Mouse (Mus musculus) forebrain, embryonic 10.5 days (tissue): ENCODE measurements around the gene H2-Q6. TPM values are rescaled to one million over a fixed set of nuclear protein-coding genes. Genes with fewer than 3 reads are reported as not detected.
"Not testable (repeated sequence)": the region's sequence is repeated elsewhere in the genome, so short reads cannot be mapped to it uniquely, and the experiment has no call there.

ENCODE experiments used
- DNase-seq: peaks from one replicate; pipeline ENCODE4 v3.0.0-alpha.2; 2017; ENCODE audit warnings: low spot score; ENCODE audit errors: extremely low spot score
- H3K27ac ChIP-seq: fragments of 300-500 bp; sonication (generic); 2 replicates; pipeline ENCODE4 v1.5.1; 2016; ENCODE audit warnings: mild to moderate bottlenecking
- H3K27me3 ChIP-seq: fragments of 300-500 bp; sonication (generic); 2 replicates; pipeline ENCODE4 v1.6.1; 2016; ENCODE audit warnings: mild to moderate bottlenecking; ENCODE audit not compliant: poor library complexity, severe bottlenecking
- H3K36me3 ChIP-seq: fragments of 300-500 bp; sonication (generic); replicated peaks from 2 replicates; pipeline ENCODE4 v1.6.1; 2016; ENCODE audit warnings: mild to moderate bottlenecking, moderate library complexity
- H3K4me1 ChIP-seq: fragments of 300-500 bp; sonication (generic); 2 replicates; pipeline ENCODE4 v1.6.1; 2016
- H3K4me3 ChIP-seq: fragments of 300-500 bp; sonication (generic); 2 replicates; pipeline ENCODE4 v1.5.1; 2016; ENCODE audit warnings: mild to moderate bottlenecking, moderate library complexity
- H3K9me3 ChIP-seq: fragments of 300-500 bp; sonication (generic); 2 replicates; pipeline ENCODE4 v1.6.1; 2016; ENCODE audit warnings: mild to moderate bottlenecking, moderate library complexity
- WGBS: fragments of 180-500 bp; shearing (Covaris S2); methylation state at CpG from one replicate; pipeline ENCODE4 v1.1.7; 2016; 5-methylcytosine and 5-hydroxymethylcytosine counted together
- polyA plus RNA-seq: library from polyadenylated mRNA; unstranded; fragments of >200 nt; fragmentation: Nextera tagmentation; extraction: Ambion mirVana; gene quantifications from 2 replicates; pipeline ENCODE4 v1.2.1, GENCODE M21; 2016

H2-Q6 gene
- polyA plus RNA-seq, 1 experiment from 2014 or later = 2.1 TPM

- WGBS = 3% methylated on average over 18 of the region's 18 CpGs
- peak within 1 kb of the TSS; percentile 61 for H3K4me3 ChIP-seq
- peaks cover 35% of the 10 kb centered on the region for H3K27me3 ChIP-seq
- H3K9me3 ChIP-seq, H3K36me3 ChIP-seq: not testable (repeated sequence)
- peak within 1 kb of the TSS; percentile 81 for H3K27ac ChIP-seq
- DNase-seq = peak; percentile 76
- H3K4me1 ChIP-seq = peaks cover 15% of the 10 kb centered on the region
Observed at GRCm38 (mm10) chr17:35438885-35439284, 14.2 kb downstream of the H2-Q6 start, which contains the start of gene H2-Q7. H2-Q7 (plus strand) TSS chr17:35439155.

DNA sequence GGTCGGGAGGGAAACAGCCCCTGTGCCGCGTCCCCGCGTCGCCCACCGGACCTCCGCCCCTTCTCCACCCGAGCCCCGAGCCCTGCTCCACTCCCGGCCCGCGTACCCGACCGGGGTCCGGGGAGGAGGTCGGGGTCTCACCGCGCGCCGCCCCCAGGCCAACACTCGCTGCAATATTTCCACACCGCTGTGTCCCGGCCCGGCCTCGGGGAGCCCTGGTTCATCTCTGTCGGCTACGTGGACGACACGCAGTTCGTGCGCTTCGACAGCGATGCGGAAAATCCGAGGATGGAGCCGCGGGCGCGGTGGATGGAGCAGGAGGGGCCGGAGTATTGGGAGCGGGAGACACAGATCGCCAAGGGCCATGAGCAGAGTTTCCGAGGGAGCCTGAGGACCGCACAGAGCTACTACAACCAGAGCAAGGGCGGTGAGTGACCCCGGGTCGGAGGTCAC is 14.7 kb downstream of the H2-Q6 start:
- peaks cover 15% of the 10 kb centered on the region for H3K4me1 ChIP-seq
- H3K36me3 ChIP-seq, H3K9me3 ChIP-seq: not testable (repeated sequence)
- peak overlapping the region; percentile 61 for H3K4me3 ChIP-seq
- peak overlapping the region; percentile 81 for H3K27ac ChIP-seq
- 1% methylated on average over 47 of the region's 48 CpGs for WGBS
- H3K27me3 ChIP-seq = peaks cover 35% of the 10 kb centered on the region
- DNase-seq = peak; percentile 56

- H3K36me3 ChIP-seq, H3K27ac ChIP-seq, H3K9me3 ChIP-seq: not testable (repeated sequence)
- Histone ChIP-seq H3K27me3 (peaks cover 35% of the 10 kb centered on the region), H3K4me1 (peaks cover 15% of the 10 kb centered on the region), H3K4me3 (peak overlapping the region; percentile 61)
- DNase-seq = peak; percentile 24
- 45% methylated on average over 27 of the region's 27 CpGs for WGBS
Observed at GRCm38 (mm10) chr17:35439925-35440645, 15.4 kb downstream of the H2-Q6 start.

DNA sequence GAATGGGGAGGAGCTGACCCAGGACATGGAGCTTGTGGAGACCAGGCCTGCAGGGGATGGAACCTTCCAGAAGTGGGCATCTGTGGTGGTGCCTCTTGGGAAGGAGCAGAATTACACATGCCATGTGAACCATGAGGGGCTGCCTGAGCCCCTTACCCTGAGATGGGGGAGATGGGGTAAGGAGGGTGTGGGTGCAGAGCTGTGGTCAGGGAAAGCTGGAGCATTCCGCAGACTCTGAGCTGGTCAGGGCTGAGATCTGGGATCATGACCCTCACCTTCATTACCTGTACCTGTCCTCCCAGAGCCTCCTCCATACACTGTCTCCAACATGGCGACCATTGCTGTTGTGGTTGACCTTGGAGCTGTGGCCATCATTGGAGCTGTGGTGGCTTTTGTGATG is 17.7 kb downstream of the H2-Q6 start:
- WGBS = 84% methylated on average over 2 of the region's 2 CpGs
- not testable (repeated sequence) for H3K9me3 ChIP-seq, H3K27ac ChIP-seq, H3K4me3 ChIP-seq, H3K36me3 ChIP-seq
- Histone ChIP-seq H3K27me3 (peaks cover 27% of the 10 kb centered on the region), H3K4me1 (peaks cover 15% of the 10 kb centered on the region)
- DNase-seq = peak; percentile 12

GRCm38 (mm10) chr17:35444510-35444909 is 19.9 kb downstream of the H2-Q6 start:
- not testable (repeated sequence) for H3K36me3 ChIP-seq, H3K4me3 ChIP-seq, H3K27ac ChIP-seq, H3K9me3 ChIP-seq, H3K27me3 ChIP-seq, DNase-seq, H3K4me1 ChIP-seq
- 81% methylated on average over 2 of the region's 2 CpGs for WGBS

GRCm38 (mm10) chr17:35458247-35458646 is 33.6 kb downstream of the H2-Q6 start:
- not testable (repeated sequence) for H3K27me3 ChIP-seq, H3K4me3 ChIP-seq, H3K4me1 ChIP-seq, H3K27ac ChIP-seq, H3K36me3 ChIP-seq, H3K9me3 ChIP-seq, DNase-seq
- WGBS = no CpG with 5 or more reads among the region's 1 CpGs

GRCm38 (mm10) chr17:35460513-35461341 is 36.1 kb downstream of the H2-Q6 start:
- H3K27me3 ChIP-seq, H3K36me3 ChIP-seq, DNase-seq, H3K27ac ChIP-seq, H3K4me1 ChIP-seq, H3K9me3 ChIP-seq, H3K4me3 ChIP-seq: not testable (repeated sequence)
- WGBS = 60% methylated on average over 1 of the region's 9 CpGs

- peak; percentile 58 for DNase-seq
- H3K9me3 ChIP-seq, H3K27ac ChIP-seq, H3K36me3 ChIP-seq, H3K4me3 ChIP-seq: not testable (repeated sequence)
- WGBS = 8% methylated on average over 8 of the region's 8 CpGs
- peaks cover 24% of the 10 kb centered on the region for H3K27me3 ChIP-seq
- peaks cover 11% of the 10 kb centered on the region for H3K4me1 ChIP-seq
Observed at GRCm38 (mm10) chr17:35465651-35466050, 41.0 kb downstream of the H2-Q6 start.

- Histone ChIP-seq H3K27me3 (peaks cover 51% of the 10 kb centered on the region), H3K4me1 (peaks cover 13% of the 10 kb centered on the region)
- not testable (repeated sequence) for H3K9me3 ChIP-seq, H3K4me3 ChIP-seq, H3K27ac ChIP-seq, H3K36me3 ChIP-seq, DNase-seq
- WGBS = 71% methylated on average over 3 of the region's 3 CpGs
Observed at GRCm38 (mm10) chr17:35468936-35469335, 44.3 kb downstream of the H2-Q6 start.

DNA sequence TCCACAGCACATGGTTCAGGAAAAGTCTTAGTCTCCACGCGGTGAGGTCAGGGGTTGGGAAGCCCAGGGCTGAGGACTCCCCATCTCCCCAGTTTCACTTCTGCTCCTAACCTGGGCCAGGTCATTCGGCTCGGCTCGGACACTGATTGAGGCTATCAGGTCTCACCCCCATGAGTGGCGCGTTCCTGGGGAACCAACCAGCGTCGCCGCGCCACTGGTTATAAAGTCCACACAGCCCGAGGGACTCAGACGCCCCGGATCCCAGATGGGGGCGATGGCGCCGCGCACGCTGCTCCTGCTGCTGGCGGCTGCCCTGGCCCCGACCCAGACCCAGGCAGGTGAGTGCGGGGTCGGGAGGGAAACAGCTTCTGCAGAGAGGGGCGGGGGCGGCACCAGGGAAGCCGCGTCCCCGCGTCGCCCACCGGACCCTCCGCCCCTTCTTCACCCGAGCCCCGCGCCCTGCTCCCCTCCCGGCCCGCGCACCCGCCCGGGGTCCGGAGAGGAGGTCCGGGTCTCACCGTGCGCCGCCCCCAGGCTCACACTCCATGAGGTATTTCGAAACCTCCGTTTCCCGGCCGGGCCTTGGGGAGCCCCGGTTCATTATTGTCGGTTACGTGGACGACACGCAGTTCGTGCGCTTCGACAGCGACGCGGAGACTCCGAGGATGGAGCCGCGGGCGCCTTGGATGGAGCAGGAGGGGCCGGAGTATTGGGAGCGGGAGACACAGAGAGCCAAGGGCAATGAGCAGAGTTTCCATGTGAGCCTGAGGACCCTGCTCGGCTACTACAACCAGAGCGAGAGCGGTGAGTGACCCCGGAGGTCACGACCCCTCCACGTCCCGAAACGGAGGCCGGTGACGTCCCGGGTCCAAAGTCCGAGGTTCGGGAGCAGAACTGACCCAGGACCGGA is 45.4 kb downstream of the H2-Q6 start, which contains the start of gene H2-Q10:
TSS of gene H2-Q10 (plus strand) at position 248 of the 910 bp plus-strand sequence.
- Histone ChIP-seq H3K4me3 (peak within 1 kb of the TSS; percentile 56), H3K27me3 (peaks cover 54% of the 10 kb centered on the region), H3K4me1 (peaks cover 13% of the 10 kb centered on the region), H3K9me3 (no peaks in the 10 kb centered on the region), H3K27ac (0 out of 2 replicates have a peak within 1 kb of the TSS, but pooled peaks have one; percentile 8), H3K36me3 (no peaks in the 10 kb centered on the region)
- DNase-seq = peak; percentile 19
- WGBS = 2% methylated on average over 71 of the region's 80 CpGs
